Mouse (Mus musculus) ES-E14 (cell line): ENCODE results near the gene R3hcc1l. TPM values are rescaled to one million over a fixed set of nuclear protein-coding genes. Genes with fewer than 3 reads are reported as not detected.

Experiments
- DNase-seq: peaks from one replicate; pipeline ENCODE4 v3.0.0-alpha.2; 2013; ENCODE audit warnings: low read depth, low spot score
- H3K27ac ChIP-seq: 2 replicates; pipeline ENCODE4 v1.5.1; 2012; ENCODE audit warnings: low read depth, mild to moderate bottlenecking, low read length, moderate library complexity, mixed read lengths; ENCODE audit not compliant: poor library complexity, insufficient read depth, severe bottlenecking
- H3K36me3 ChIP-seq: 2 replicates; pipeline ENCODE4 v1.6.1; 2012; ENCODE audit warnings: mild to moderate bottlenecking, low read length, moderate library complexity, mixed read lengths; ENCODE audit not compliant: control insufficient read depth, poor library complexity, insufficient read depth, severe bottlenecking
- H3K4me1 ChIP-seq, 2 experiments: fragments of 150-350 bp in 1 of 2; sonication (generic) in 1 of 2; 2 replicates each; pipeline ENCODE4 v1.6.1; 2012; ENCODE audit warnings: low read length in 2 of 2, mild to moderate bottlenecking in 1 of 2, mixed read lengths in 1 of 2; ENCODE audit not compliant: control insufficient read depth in 2 of 2, insufficient read depth in 2 of 2, poor library complexity in 1 of 2
- H3K4me3 ChIP-seq, 2 experiments: fragments of 150-350 bp in 1 of 2; sonication (generic) in 1 of 2; 2 replicates each; pipeline ENCODE4 v1.5.1; 2012; ENCODE audit warnings: low read length in 2 of 2, low read depth in 1 of 2, mild to moderate bottlenecking in 1 of 2, mixed read lengths in 1 of 2; ENCODE audit not compliant: insufficient read depth in 1 of 2, poor library complexity in 1 of 2, severe bottlenecking in 1 of 2
- H3K9ac ChIP-seq: 2 replicates; pipeline ENCODE4 v1.6.1; 2012; ENCODE audit warnings: low read depth, mild to moderate bottlenecking, low read length, mixed read lengths; ENCODE audit not compliant: poor library complexity, insufficient read depth, severe bottlenecking
- H3K9me3 ChIP-seq: fragments of 150-350 bp; sonication (generic); 2 replicates; pipeline ENCODE4 v1.6.1; 2012; ENCODE audit warnings: low read depth, mild to moderate bottlenecking, low read length; ENCODE audit not compliant: control insufficient read depth, insufficient read depth
- CHD2 ChIP-seq: IDR thresholded peaks from 2 replicates; pipeline ENCODE4 v1.6.1; 2014; ENCODE audit warnings: mild to moderate bottlenecking, low read depth, low read length, inconsistent platforms
- HCFC1 ChIP-seq: IDR thresholded peaks from 2 replicates; pipeline ENCODE4 v1.6.1; 2012; ENCODE audit warnings: low read length, inconsistent platforms, borderline replicate concordance; ENCODE audit not compliant: insufficient read depth
- MAFK ChIP-seq: IDR thresholded peaks from 2 replicates; pipeline ENCODE4 v1.6.1; 2014; ENCODE audit warnings: mild to moderate bottlenecking, low read depth, low read length, inconsistent platforms; ENCODE audit not compliant: insufficient read depth
- ZC3H11A ChIP-seq: IDR thresholded peaks from 2 replicates; pipeline ENCODE4 v1.6.1; 2012; ENCODE audit warnings: low read depth, mild to moderate bottlenecking, inconsistent platforms, low read length, borderline replicate concordance
- ZNF384 ChIP-seq: IDR thresholded peaks from 2 replicates; pipeline ENCODE4 v1.6.1; 2012; ENCODE audit warnings: low read depth, low read length, inconsistent platforms
- in situ Hi-C, 2 experiments: fragments of 600-800 bp; cut with MboI; formaldehyde crosslinking; loops; one replicate each; pipeline ENCODE4 v1.15.1; 2025; ENCODE audit warnings: low sequenced_read_pairs in 2 of 2, inconsistent platforms in 1 of 2; ENCODE audit not compliant: unreplicated experiment in 2 of 2
- total RNA-seq: library from RNA; depleted of rRNA; stranded (reverse); fragments of 300-350 nt; gene quantifications from 2 replicates; pipeline ENCODE4 v1.2.3, GENCODE M21; 2012

The R3hcc1l gene
- total RNA-seq, 1 experiment: 8.0 TPM

DNA sequence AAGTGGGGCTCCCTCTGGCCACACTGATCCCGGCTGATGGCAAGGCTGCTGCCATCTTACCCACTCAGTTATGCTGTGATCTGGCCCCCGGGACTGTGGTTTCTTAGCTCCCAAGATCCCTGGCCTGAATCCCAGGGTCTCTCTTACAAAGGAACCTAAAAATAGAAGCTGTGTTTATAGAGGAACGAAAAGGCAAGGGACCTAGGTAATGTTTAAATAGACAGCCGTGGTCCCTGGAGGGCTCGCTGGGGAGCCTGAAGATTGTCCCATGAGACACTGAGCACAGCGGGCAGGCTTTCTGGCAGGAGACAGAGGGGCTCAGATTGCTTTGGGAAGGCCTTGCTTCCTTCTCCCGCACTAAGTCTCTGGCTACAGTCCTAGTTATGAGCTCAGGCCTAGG is 33.1 kb upstream of the R3hcc1l start:
- Histone ChIP-seq H3K27ac (no peak overlapping the region), H3K9ac (no peak overlapping the region), H3K9me3 (no peaks in the 10 kb centered on the region), H3K36me3 (no peaks in the 10 kb centered on the region), H3K4me1 (no peaks in the 10 kb centered on the region), H3K4me3 (no peak overlapping the region)
- in situ Hi-C loops: no loop called here
- TF ChIP-seq HCFC1 (no peak), MAFK (no peak), ZNF384 (no peak), CHD2 (no peak), ZC3H11A (no peak)
- no peak for DNase-seq

DNA sequence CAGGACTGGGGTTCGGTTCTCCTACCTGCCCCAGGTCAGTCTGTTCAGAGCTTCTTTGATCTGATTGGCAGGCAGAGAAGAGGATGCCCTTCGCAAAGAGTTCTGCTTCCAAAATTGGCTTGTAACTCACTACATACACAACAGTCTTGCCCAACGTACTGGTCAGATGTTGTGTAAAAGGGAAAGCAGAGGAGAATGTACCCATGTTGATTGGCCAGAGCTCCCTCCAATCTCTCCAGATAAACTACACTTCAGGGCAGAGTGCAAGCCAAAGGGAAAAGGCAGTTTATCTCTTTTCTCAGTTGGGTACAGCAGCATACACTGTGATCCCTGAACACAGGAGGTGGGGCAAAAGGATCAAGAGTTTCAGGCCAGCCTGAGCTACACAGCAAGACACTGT is 31.3 kb upstream of the R3hcc1l start:
- no peaks in the 10 kb centered on the region for H3K9me3 ChIP-seq
- H3K4me1 ChIP-seq: no peaks in the 10 kb centered on the region
- in situ Hi-C loops: no loop called here
- TF ChIP-seq ZNF384 (no peak), CHD2 (no peak), MAFK (no peak), HCFC1 (no peak), ZC3H11A (no peak)
- no peak overlapping the region for H3K9ac ChIP-seq
- no peaks in the 10 kb centered on the region for H3K36me3 ChIP-seq
- no peak for DNase-seq
- H3K27ac ChIP-seq: no peak overlapping the region
- H3K4me3 ChIP-seq: no peak overlapping the region

DNA sequence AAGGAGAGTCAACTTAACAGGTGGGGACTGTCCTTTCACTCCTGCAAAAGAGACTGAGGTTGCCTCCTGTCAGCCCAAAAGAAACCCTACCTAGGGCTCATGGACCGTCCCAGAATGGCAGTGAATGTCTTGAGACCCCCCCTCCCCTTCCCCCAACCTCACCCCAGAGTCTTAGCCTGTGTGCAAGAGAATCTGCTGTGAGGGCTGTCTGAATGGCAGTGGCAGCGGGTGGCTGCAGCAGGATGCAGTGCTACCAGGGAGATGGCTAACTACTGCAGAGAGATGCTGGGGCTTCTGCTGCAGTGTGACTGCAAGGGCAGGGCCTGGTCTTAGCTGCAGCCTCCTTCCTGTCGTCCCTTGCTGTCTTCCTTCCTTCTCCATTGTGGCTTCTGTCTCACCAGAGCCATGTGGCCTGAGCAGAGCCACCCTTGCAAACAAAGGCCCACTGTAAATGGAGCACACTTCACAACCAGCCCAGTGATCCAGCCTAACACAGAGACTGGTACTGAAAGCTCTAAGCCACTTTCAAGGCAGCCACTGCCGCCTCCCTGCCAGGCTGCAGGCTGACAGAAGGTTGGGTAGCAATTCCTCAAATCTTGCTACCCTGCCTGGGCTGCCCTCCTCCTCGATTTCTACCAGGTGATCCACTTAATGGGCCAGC is 25.2 kb upstream of the R3hcc1l start:
- in situ Hi-C loops: no loop called here

DNA sequence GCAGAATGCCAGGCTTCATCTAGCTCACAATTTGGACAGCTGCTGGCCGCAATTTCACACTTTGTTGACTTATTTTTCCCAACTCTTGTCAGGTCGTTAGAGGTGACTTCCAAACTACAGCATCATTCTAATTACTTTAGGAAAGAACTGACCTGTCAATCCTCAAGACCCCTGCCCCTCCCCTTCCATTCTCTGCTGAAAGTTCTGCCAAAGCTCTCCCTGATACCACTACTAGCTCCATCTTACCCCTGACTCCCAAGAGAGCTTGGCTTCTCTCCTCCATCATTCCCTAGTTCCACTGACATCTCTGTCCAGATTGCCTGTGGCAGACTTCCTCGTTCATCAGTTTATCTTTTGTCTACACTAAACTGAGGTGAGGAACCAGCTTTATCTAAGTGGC is 14.4 kb upstream of the R3hcc1l start:
- H3K9ac ChIP-seq: no peak overlapping the region
- no peak for DNase-seq
- H3K36me3 ChIP-seq: no peaks in the 10 kb centered on the region
- H3K27ac ChIP-seq: no peak overlapping the region
- in situ Hi-C loops: no loop called here
- TF ChIP-seq CHD2 (no peak), ZC3H11A (no peak), HCFC1 (no peak), MAFK (no peak), ZNF384 (no peak)
- H3K4me3 ChIP-seq: no peak overlapping the region
- H3K9me3 ChIP-seq: no peaks in the 10 kb centered on the region
- no peaks in the 10 kb centered on the region for H3K4me1 ChIP-seq

More for the DNA sequence above, 25.2 kb upstream of the R3hcc1l start:
- no peak overlapping the region for H3K9ac ChIP-seq
- no peak overlapping the region for H3K4me3 ChIP-seq
- H3K9me3 ChIP-seq: no peaks in the 10 kb centered on the region
- TF ChIP-seq CHD2 (no peak), ZNF384 (no peak), HCFC1 (no peak), MAFK (no peak), ZC3H11A (no peak)
- no peaks in the 10 kb centered on the region for H3K36me3 ChIP-seq
- DNase-seq: no peak
- H3K27ac ChIP-seq: no peak overlapping the region
- H3K4me1 ChIP-seq: no peaks in the 10 kb centered on the region

DNA sequence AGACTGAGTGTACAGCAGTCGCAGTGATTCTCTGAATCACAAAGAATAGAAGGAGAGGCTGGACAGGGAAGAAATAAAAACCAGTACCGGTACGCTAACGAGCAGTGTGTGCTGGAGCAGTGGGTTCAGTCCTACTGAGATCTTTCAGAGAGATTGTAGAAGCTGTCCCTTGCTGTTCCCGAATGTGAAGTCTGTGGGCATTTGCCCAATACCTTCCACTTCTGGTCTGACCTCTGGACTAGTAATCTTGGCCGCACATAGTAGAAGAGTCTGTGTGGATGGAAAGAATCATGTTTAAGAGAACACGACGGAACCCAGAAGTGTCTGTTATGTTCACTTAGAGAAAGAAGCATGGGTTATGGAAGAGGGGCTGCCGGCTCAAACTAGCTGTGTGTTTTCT is 8.9 kb upstream of the R3hcc1l start:
- no peak for DNase-seq
- H3K36me3 ChIP-seq: no peaks in the 10 kb centered on the region; the same call in 1 of the 2 replicates
- H3K9me3 ChIP-seq: no peaks in the 10 kb centered on the region
- H3K4me1 ChIP-seq: no peaks in the 10 kb centered on the region
- no peak overlapping the region for H3K27ac ChIP-seq
- H3K4me3 ChIP-seq: no peak overlapping the region
- no peak overlapping the region for H3K9ac ChIP-seq
- in situ Hi-C loops: no loop called here
- TF ChIP-seq HCFC1 (no peak), MAFK (no peak), ZC3H11A (no peak), ZNF384 (no peak), CHD2 (no peak)
